In genomic region chr4:35417866-35418265, GRCm38 (mm10) we compare ENCODE assay signal across 10 mouse cellular contexts.
DNase-seq lines count a peak whose midpoint lies in the region; ATAC-seq and TF ChIP-seq lines count a peak whose summit lies in the region.
"Had no signal": no experiment of that assay in that cellular context is flagged by ENCODE, and none has a peak within 500 bp of the region (broad histone marks: within the 10 kb centered on the region; RNA-seq: fewer than 3 reads in every experiment).

No protein-coding gene starts in this region.

- H3K4me2 ChIP-seq in forebrain, embryonic 14.5 days (ENCODE audit: low read length): no peak overlapping the region
- H3K4me2 ChIP-seq in liver, embryonic 14.5 days (ENCODE audit: low read depth): no peak overlapping the region
- no peak overlapping the region for H3K4me2 ChIP-seq in stomach, postnatal 0 days (replicated peaks; ENCODE audit: low read depth)
- H3K4me2 ChIP-seq: embryonic facial prominence, embryonic 13.5 days; limb, embryonic 12.5 days had no signal

- TF ChIP-seq EP300 in liver, embryonic 14.5 days (IDR thresholded peaks at IDR 0.05; ENCODE audit: low read depth): no peak
- TF ChIP-seq EP300 in stomach, postnatal 0 days (optimal IDR thresholded peaks at IDR 0.05): no peak

- no peak overlapping the region for H3K27ac ChIP-seq in forebrain, embryonic 14.5 days (ENCODE audit: low read depth, low read length)
- H3K27ac ChIP-seq in liver, embryonic 14.5 days: no peak overlapping the region
- H3K27ac ChIP-seq in stomach, postnatal 0 days (replicated peaks): no peak overlapping the region
- H3K27ac ChIP-seq: embryonic facial prominence, embryonic 13.5 days; limb, embryonic 12.5 days had no signal

- TF ChIP-seq CTCF in liver, embryonic 14.5 days (IDR thresholded peaks at IDR 0.05; ENCODE audit: low read depth): peak; percentile 54
- peak; percentile 75 for TF ChIP-seq CTCF in stomach, postnatal 0 days (IDR thresholded peaks at IDR 0.05; ENCODE audit: low read depth)

- no peaks in the 10 kb centered on the region for H3K27me3 ChIP-seq in forebrain, embryonic 14.5 days (replicated peaks; ENCODE audit: control insufficient read depth, insufficient read depth, low read length)
- H3K27me3 ChIP-seq in liver, embryonic 14.5 days (ENCODE audit: control insufficient read depth, insufficient read depth, low read length): no peaks in the 10 kb centered on the region
- H3K27me3 ChIP-seq in stomach, postnatal 0 days (ENCODE audit: control insufficient read depth, insufficient read depth, low read length): no peaks in the 10 kb centered on the region
- H3K27me3 ChIP-seq: embryonic facial prominence, embryonic 13.5 days; limb, embryonic 12.5 days had no signal

- no peak overlapping the region for H3K4me3 ChIP-seq in forebrain, embryonic 14.5 days (ENCODE audit: low read depth, low read length)
- no peak overlapping the region for H3K4me3 ChIP-seq in liver, embryonic 14.5 days (ENCODE audit: insufficient read depth in 1 of 2, low read depth in 2 of 2, low read length in 2 of 2)
- no peak overlapping the region for H3K4me3 ChIP-seq in stomach, postnatal 0 days (ENCODE audit: low read depth, low read length)
- H3K4me3 ChIP-seq: embryonic facial prominence, embryonic 13.5 days; limb, embryonic 12.5 days had no signal

- WGBS in forebrain, embryonic 14.5 days: 70% methylated on average over 3 of the region's 3 CpGs
- WGBS in liver, embryonic 14.5 days (ENCODE audit: insufficient replicate concordance): 45% methylated on average over 3 of the region's 3 CpGs
- 54% methylated on average over 3 of the region's 3 CpGs for WGBS in stomach, postnatal 0 days

- no peaks in the 10 kb centered on the region for H3K36me3 ChIP-seq in forebrain, embryonic 14.5 days (ENCODE audit: control insufficient read depth, insufficient read depth, low read length)
- H3K36me3 ChIP-seq in liver, embryonic 14.5 days (replicated peaks; ENCODE audit: control insufficient read depth, insufficient read depth, low read depth): no peaks in the 10 kb centered on the region
- no peaks in the 10 kb centered on the region for H3K36me3 ChIP-seq in stomach, postnatal 0 days (ENCODE audit: control insufficient read depth, insufficient read depth, low read length)
- H3K36me3 ChIP-seq: embryonic facial prominence, embryonic 13.5 days; limb, embryonic 12.5 days had no signal

- no peak overlapping the region for H3K9ac ChIP-seq in forebrain, embryonic 14.5 days (ENCODE audit: low read length)
- H3K9ac ChIP-seq in liver, embryonic 14.5 days (replicated peaks): no peak overlapping the region
- no peak overlapping the region for H3K9ac ChIP-seq in stomach, postnatal 0 days (ENCODE audit: low read length)
- H3K9ac ChIP-seq: embryonic facial prominence, embryonic 13.5 days; limb, embryonic 12.5 days had no signal

- DNase-seq in layer of hippocampus, adult 11-12 months (ENCODE audit: low spot score): peak; percentile 34
- DNase-seq in layer of hippocampus, adult 9-11 months: no peak
- peak; percentile 73 for DNase-seq in ES-CJ7 (ENCODE audit: low read depth, low spot score)
- peak; percentile 8 for DNase-seq in adrenal gland, adult 8-10 months
- peak; percentile 70 for DNase-seq in forebrain, embryonic 14.5 days (ENCODE audit: low spot score)
- DNase-seq in liver, embryonic 14.5 days (ENCODE audit: low read depth in 3 of 3, low spot score in 3 of 3): peak in 2 of 3 experiments; percentile 1 to 2
- peak; percentile 43 for DNase-seq in stomach, postnatal 0 days (ENCODE audit: low spot score)
- DNase-seq in ovary, postnatal 10 days (ENCODE audit: low spot score): no peak

- H3K9me3 ChIP-seq in forebrain, embryonic 14.5 days (replicated peaks; ENCODE audit: control insufficient read depth, low read length): no peaks in the 10 kb centered on the region
- no peaks in the 10 kb centered on the region for H3K9me3 ChIP-seq in liver, embryonic 14.5 days (ENCODE audit: control insufficient read depth, low read length)
- H3K9me3 ChIP-seq in stomach, postnatal 0 days (ENCODE audit: control insufficient read depth, low read length): no peaks in the 10 kb centered on the region
- H3K9me3 ChIP-seq: embryonic facial prominence, embryonic 13.5 days; limb, embryonic 12.5 days had no signal

- no peaks in the 10 kb centered on the region for H3K4me1 ChIP-seq in forebrain, embryonic 14.5 days (ENCODE audit: control insufficient read depth, insufficient read depth, low read length)
- H3K4me1 ChIP-seq in liver, embryonic 14.5 days (replicated peaks; ENCODE audit: control insufficient read depth in 2 of 2, insufficient read depth in 2 of 2, low read length in 1 of 2): no peaks in the 10 kb centered on the region
- H3K4me1 ChIP-seq in stomach, postnatal 0 days (replicated peaks; ENCODE audit: control insufficient read depth, insufficient read depth): no peaks in the 10 kb centered on the region
- H3K4me1 ChIP-seq: embryonic facial prominence, embryonic 13.5 days; limb, embryonic 12.5 days had no signal

- no peak for ATAC-seq in forebrain, embryonic 14.5 days
- ATAC-seq in liver, embryonic 14.5 days (ENCODE audit: insufficient read depth): no peak
- no peak for ATAC-seq in stomach, postnatal 0 days (ENCODE audit: low FRiP score, low TSS enrichment)

Comparison
In these comparisons a context has a peak if more than half of its experiments do, and no peak if none do; other contexts are left out.
1. DNase-seq: peak in layer of hippocampus, adult 11-12 months (single experiment), ES-CJ7 (single experiment), adrenal gland, adult 8-10 months (single experiment), forebrain, embryonic 14.5 days (single experiment), liver, embryonic 14.5 days (2 of 3) and stomach, postnatal 0 days (single experiment); none in layer of hippocampus, adult 9-11 months (single experiment) and ovary, postnatal 10 days (single experiment).